12 mouse cellular contexts compared by ENCODE assay signal in genomic region chr12:76894792-76895559, GRCm38 (mm10).
DNase-seq lines count a peak whose midpoint lies in the region; ATAC-seq and TF ChIP-seq lines count a peak whose summit lies in the region.
"Had no signal": no experiment of that assay in that cellular context is flagged by ENCODE, and none has a peak within 500 bp of the region (broad histone marks: within the 10 kb centered on the region; RNA-seq: fewer than 3 reads in every experiment).

No protein-coding gene starts in this region.

- no peak overlapping the region for H3K4me3 ChIP-seq in heart, embryonic 15.5 days
- no peak overlapping the region for H3K4me3 ChIP-seq in lung, embryonic 14.5 days (ENCODE audit: low read depth, low read length)
- H3K4me3 ChIP-seq in limb, embryonic 15.5 days: no peak overlapping the region
- H3K4me3 ChIP-seq: liver, embryonic 15.5 days; neural tube, embryonic 15.5 days had no signal

- no peak overlapping the region for H3K4me2 ChIP-seq in heart, embryonic 15.5 days
- H3K4me2 ChIP-seq in lung, embryonic 14.5 days: no peak overlapping the region
- no peak overlapping the region for H3K4me2 ChIP-seq in limb, embryonic 15.5 days
- H3K4me2 ChIP-seq: liver, embryonic 15.5 days; neural tube, embryonic 15.5 days had no signal

- peak overlapping the region; percentile 63 for H3K27ac ChIP-seq in heart, embryonic 15.5 days
- H3K27ac ChIP-seq in lung, embryonic 14.5 days (ENCODE audit: low read depth): no peak overlapping the region
- 0 out of 2 replicates have a peak overlapping the region, but pooled peaks have one; percentile 22 for H3K27ac ChIP-seq in limb, embryonic 15.5 days
- H3K27ac ChIP-seq: liver, embryonic 15.5 days; neural tube, embryonic 15.5 days had no signal

- peak; percentile 24; the same call in 1 of the 2 replicates for TF ChIP-seq CTCF in lung, embryonic 14.5 days (IDR thresholded peaks at IDR 0.05; ENCODE audit: low read depth)

- no peak for ATAC-seq in CD4-positive, CD25-positive, alpha-beta regulatory T cell, adult 4 months
- ATAC-seq in heart, embryonic 15.5 days (replicated peaks; ENCODE audit: insufficient number of reproducible peaks, insufficient read depth, low FRiP score, low read depth): no peak
- no peak for ATAC-seq in lung, embryonic 14.5 days (ENCODE audit: insufficient read depth)
- no peak for ATAC-seq in limb, embryonic 15.5 days (ENCODE audit: insufficient number of reproducible peaks, low FRiP score, low TSS enrichment, low read depth)

- no peaks in the 10 kb centered on the region for H3K27me3 ChIP-seq in heart, embryonic 15.5 days
- no peaks in the 10 kb centered on the region for H3K27me3 ChIP-seq in lung, embryonic 14.5 days (ENCODE audit: insufficient read depth, low read length)
- no peaks in the 10 kb centered on the region for H3K27me3 ChIP-seq in limb, embryonic 15.5 days
- H3K27me3 ChIP-seq: liver, embryonic 15.5 days; neural tube, embryonic 15.5 days had no signal

- no peak overlapping the region for H3K9ac ChIP-seq in heart, embryonic 15.5 days
- H3K9ac ChIP-seq in lung, embryonic 14.5 days: no peak overlapping the region
- no peak overlapping the region for H3K9ac ChIP-seq in limb, embryonic 15.5 days
- H3K9ac ChIP-seq: liver, embryonic 15.5 days; neural tube, embryonic 15.5 days had no signal

- WGBS in heart, embryonic 15.5 days: 61% methylated on average over 10 of the region's 10 CpGs
- WGBS in lung, embryonic 14.5 days: 74% methylated on average over 10 of the region's 10 CpGs
- WGBS in limb, embryonic 15.5 days: 78% methylated on average over 10 of the region's 10 CpGs

- peak; percentile 17 for DNase-seq in CD4-positive, CD25-positive, alpha-beta regulatory T cell, adult 2 months (ENCODE audit: low read depth, low spot score)
- no peak for DNase-seq in heart, adult 11 months
- no peak for DNase-seq in lung, embryonic 14.5 days
- no peak for DNase-seq in lung, postnatal 4 days
- no peak for DNase-seq in adrenal gland, adult 2 months
- DNase-seq: kidney, adult 2 months; lung, postnatal 36 days had no signal

- no peaks in the 10 kb centered on the region; the same call in 1 of the 2 replicates for H3K36me3 ChIP-seq in heart, embryonic 15.5 days
- peaks cover 34% of the 10 kb centered on the region; the same call in 1 of the 2 replicates for H3K36me3 ChIP-seq in lung, embryonic 14.5 days (ENCODE audit: insufficient read depth)
- peaks cover 31% of the 10 kb centered on the region for H3K36me3 ChIP-seq in limb, embryonic 15.5 days

- peaks cover 18% of the 10 kb centered on the region for H3K4me1 ChIP-seq in heart, embryonic 15.5 days (replicated peaks)
- H3K4me1 ChIP-seq in lung, embryonic 14.5 days (ENCODE audit: insufficient read depth): no peaks in the 10 kb centered on the region
- H3K4me1 ChIP-seq in limb, embryonic 15.5 days: peaks cover 15% of the 10 kb centered on the region; the same call in 1 of the 2 replicates

- no peaks in the 10 kb centered on the region for H3K9me3 ChIP-seq in heart, embryonic 15.5 days (replicated peaks)
- no peaks in the 10 kb centered on the region for H3K9me3 ChIP-seq in lung, embryonic 14.5 days (ENCODE audit: low read depth, low read length)
- H3K9me3 ChIP-seq in limb, embryonic 15.5 days: no peaks in the 10 kb centered on the region
- H3K9me3 ChIP-seq: liver, embryonic 15.5 days; neural tube, embryonic 15.5 days had no signal
